Mouse (Mus musculus) A20 (cell line): ENCODE measurements at regions not wholly inside any gene's neighbourhood (a gene's known extent, or its start where the extent isn't known, plus 50 kb on each side); places are given as distances from the start of the nearest gene placed in this dataset.

Source experiments
- DNase-seq: peaks from one replicate; pipeline ENCODE4 v3.0.0-alpha.2; 2011; ENCODE audit warnings: low read depth, low spot score

- no peak for DNase-seq
Measured at GRCm38 (mm10) chr16:95776010-95776409, 74.1 kb downstream of the Ets2 start.

GRCm38 (mm10) chr16:95775361-95775760, 73.5 kb downstream of the Ets2 start:
- no peak for DNase-seq

- DNase-seq = no peak
Measured at GRCm38 (mm10) chr16:95773151-95773550, 71.3 kb downstream of the Ets2 start.
